Mouse (Mus musculus): ENCODE data around the gene Fam107a. TPM values are rescaled to one million over a fixed set of nuclear protein-coding genes. Genes with fewer than 3 reads are reported as not detected.

Gene Fam107a
- polyA plus RNA-seq, 1 experiment from 2014 or later: 0.89 TPM

GRCm38 (mm10) chr14:8255076-8255729, 62.6 kb downstream of the Fam107a start:
- ATAC-seq: peak; percentile 60
- WGBS: 77% methylated on average over 7 of the region's 7 CpGs
- H3K4me1 ChIP-seq (ENCODE audit: control insufficient read depth, insufficient read depth, low read depth, low read length): no peaks in the 10 kb centered on the region

GRCm38 (mm10) chr14:8251330-8251885, 66.4 kb downstream of the Fam107a start:
- Histone ChIP-seq H3K9me3 (ENCODE audit: control insufficient read depth, low read length) (no peaks in the 10 kb centered on the region), H3K4me2 (ENCODE audit: low read length) (no peak overlapping the region), H3K9ac (ENCODE audit: low read depth, low read length) (no peak overlapping the region), H3K36me3 (ENCODE audit: control insufficient read depth, insufficient read depth, low read length) (no peaks in the 10 kb centered on the region), H3K4me3 (ENCODE audit: low read length) (no peak overlapping the region), H3K27ac (ENCODE audit: low read depth, low read length) (no peak overlapping the region), H3K4me1 (ENCODE audit: control insufficient read depth, insufficient read depth, low read depth, low read length) (no peaks in the 10 kb centered on the region), H3K27me3 (replicated peaks; ENCODE audit: control insufficient read depth, insufficient read depth, low read length) (no peaks in the 10 kb centered on the region)
- 0 out of 2 replicates have a peak, but pooled peaks have one; percentile 29 for ATAC-seq
- 89% methylated on average over 8 of the region's 8 CpGs for WGBS

More at GRCm38 (mm10) chr14:8255076-8255729, 62.6 kb downstream of the Fam107a start:
- Histone ChIP-seq H3K4me2 (ENCODE audit: low read length) (no peak overlapping the region), H3K9me3 (ENCODE audit: control insufficient read depth, low read length) (no peaks in the 10 kb centered on the region), H3K4me3 (ENCODE audit: low read length) (no peak overlapping the region), H3K9ac (ENCODE audit: low read depth, low read length) (no peak overlapping the region), H3K27me3 (replicated peaks; ENCODE audit: control insufficient read depth, insufficient read depth, low read length) (no peaks in the 10 kb centered on the region), H3K36me3 (ENCODE audit: control insufficient read depth, insufficient read depth, low read length) (no peaks in the 10 kb centered on the region), H3K27ac (ENCODE audit: low read depth, low read length) (no peak overlapping the region)

DNA sequence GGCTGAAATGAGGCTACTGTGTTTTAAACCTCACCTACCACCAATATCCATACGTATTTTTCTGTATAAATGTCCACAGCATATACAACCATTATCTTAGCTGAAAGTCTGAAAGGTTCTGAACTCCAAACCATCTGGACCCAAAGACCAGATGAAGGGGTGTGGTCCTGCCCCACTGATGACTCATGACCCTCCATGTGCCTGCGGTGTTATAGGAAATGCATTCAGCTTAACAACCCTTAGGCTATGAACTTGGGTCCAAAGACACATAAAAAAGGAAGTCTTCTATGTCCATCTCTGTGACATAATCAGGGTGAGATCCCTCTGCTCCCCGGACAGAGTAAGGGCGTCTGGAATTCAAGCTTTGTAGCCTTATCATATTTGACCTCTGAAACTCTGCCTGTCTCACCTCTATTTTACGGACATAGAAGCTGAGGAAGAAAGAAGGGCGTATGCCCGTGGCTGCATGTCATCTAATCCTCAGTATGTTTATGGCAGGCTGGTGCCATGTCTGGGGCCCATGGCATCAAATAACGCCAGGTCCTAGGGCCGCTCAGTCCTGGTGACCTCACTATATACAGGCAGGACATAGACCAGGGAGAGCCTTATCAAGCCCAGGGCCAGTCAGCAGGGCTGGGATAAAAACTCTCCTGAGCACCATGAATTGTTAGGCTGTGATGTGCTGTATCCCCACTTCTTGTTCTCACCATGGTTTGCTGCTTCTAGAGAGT, 67.5 kb downstream of the Fam107a start:
- Histone ChIP-seq H3K4me3 (ENCODE audit: low read length) (no peak overlapping the region), H3K9me3 (ENCODE audit: control insufficient read depth, low read length) (no peaks in the 10 kb centered on the region), H3K4me2 (ENCODE audit: low read length) (no peak overlapping the region), H3K36me3 (ENCODE audit: control insufficient read depth, insufficient read depth, low read length) (no peaks in the 10 kb centered on the region), H3K4me1 (ENCODE audit: control insufficient read depth, insufficient read depth, low read depth, low read length) (no peaks in the 10 kb centered on the region), H3K27me3 (replicated peaks; ENCODE audit: control insufficient read depth, insufficient read depth, low read length) (no peaks in the 10 kb centered on the region), H3K27ac (ENCODE audit: low read depth, low read length) (no peak overlapping the region), H3K9ac (ENCODE audit: low read depth, low read length) (no peak overlapping the region)
- 88% methylated on average over 9 of the region's 9 CpGs for WGBS
- ATAC-seq: no peak

DNA sequence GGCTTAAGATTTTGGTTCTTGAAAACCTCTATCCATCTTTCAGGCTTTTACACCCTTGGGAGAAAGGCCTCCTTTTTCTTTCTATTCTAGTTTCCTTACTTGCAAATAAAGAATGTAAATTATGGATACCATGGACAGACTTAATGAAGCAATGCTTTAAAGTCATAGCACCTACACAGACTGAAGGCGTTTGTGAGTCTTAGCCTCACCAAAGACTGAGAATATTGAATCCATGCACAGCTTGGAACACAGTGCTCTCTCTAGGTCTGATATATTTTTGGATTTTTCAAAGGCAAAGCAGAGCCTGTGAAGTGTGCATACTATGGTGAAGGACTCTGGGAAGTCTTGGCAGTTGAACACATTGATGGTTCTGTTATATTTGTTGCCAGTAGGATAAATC, 68.6 kb downstream of the Fam107a start:
- 98% methylated on average over 1 of the region's 1 CpGs for WGBS
- ATAC-seq: no peak
- H3K9ac ChIP-seq (ENCODE audit: low read depth, low read length): no peak overlapping the region
- H3K4me2 ChIP-seq (ENCODE audit: low read length): no peak overlapping the region
- no peaks in the 10 kb centered on the region for H3K9me3 ChIP-seq (ENCODE audit: control insufficient read depth, low read length)
- H3K27me3 ChIP-seq (replicated peaks; ENCODE audit: control insufficient read depth, insufficient read depth, low read length): no peaks in the 10 kb centered on the region
- no peak overlapping the region for H3K27ac ChIP-seq (ENCODE audit: low read depth, low read length)
- H3K4me1 ChIP-seq (ENCODE audit: control insufficient read depth, insufficient read depth, low read depth, low read length): no peaks in the 10 kb centered on the region
- H3K4me3 ChIP-seq (ENCODE audit: low read length): no peak overlapping the region
- H3K36me3 ChIP-seq (ENCODE audit: control insufficient read depth, insufficient read depth, low read length): no peaks in the 10 kb centered on the region

- Histone ChIP-seq H3K4me3 (ENCODE audit: low read length) (no peak overlapping the region), H3K9ac (ENCODE audit: low read depth, low read length) (no peak overlapping the region), H3K36me3 (ENCODE audit: control insufficient read depth, insufficient read depth, low read length) (no peaks in the 10 kb centered on the region), H3K4me1 (ENCODE audit: control insufficient read depth, insufficient read depth, low read depth, low read length) (no peaks in the 10 kb centered on the region), H3K4me2 (ENCODE audit: low read length) (no peak overlapping the region), H3K27ac (ENCODE audit: low read depth, low read length) (no peak overlapping the region), H3K9me3 (ENCODE audit: control insufficient read depth, low read length) (no peaks in the 10 kb centered on the region), H3K27me3 (replicated peaks; ENCODE audit: control insufficient read depth, insufficient read depth, low read length) (no peaks in the 10 kb centered on the region)
- ATAC-seq: no peak
- WGBS: 86% methylated on average over 8 of the region's 8 CpGs
Measured at GRCm38 (mm10) chr14:8246878-8247277, 70.9 kb downstream of the Fam107a start.

Other genes starting within 250 kb of the Fam107a start
- gene Rpp14, start 237.7 kb downstream of the Fam107a start, polyA plus RNA-seq (2015; fragmentation: Nextera tagmentation; extraction: Ambion mirVana): 50.1 and 50.8 TPM in 2 replicates
- gene Pxk, start 219.8 kb downstream of the Fam107a start, polyA plus RNA-seq (2015; fragmentation: Nextera tagmentation; extraction: Ambion mirVana): 67.9 and 70.4 TPM in 2 replicates
- gene Pdhb, start 145.0 kb downstream of the Fam107a start, polyA plus RNA-seq (2015; fragmentation: Nextera tagmentation; extraction: Ambion mirVana): 274 and 298 TPM in 2 replicates
- gene Kctd6, start 103.9 kb downstream of the Fam107a start, polyA plus RNA-seq (2015; fragmentation: Nextera tagmentation; extraction: Ambion mirVana): 5.4 and 5.7 TPM in 2 replicates
- 0.09 and 0.23 TPM in 2 replicates for gene Acox2, start 58.7 kb downstream of the Fam107a start, polyA plus RNA-seq (2015; fragmentation: Nextera tagmentation; extraction: Ambion mirVana)
- gene Oit1, start 60.7 kb upstream of the Fam107a start, polyA plus RNA-seq (2015; fragmentation: Nextera tagmentation; extraction: Ambion mirVana): not detected in 2 replicates

Measured in hindbrain, embryonic 16.5 days (tissue).